Mouse (Mus musculus): Measurements from ENCODE around the gene Flrt1. TPM values are rescaled to one million over a fixed set of nuclear protein-coding genes. Genes with fewer than 3 reads are reported as not detected.

The Flrt1 gene
- total and polyA plus RNA-seq, 2 experiments: 0.09 to 0.31 TPM

GRCm38 (mm10) chr19:7142207-7142915, 36.8 kb upstream of the Flrt1 start:
- no peak overlapping the region for H3K27ac ChIP-seq (replicated peaks; ENCODE audit: insufficient read depth, low read depth, low read length)
- 71% methylated on average over 5 of the region's 5 CpGs for WGBS
- H3K9ac ChIP-seq (ENCODE audit: low read depth, low read length): no peak overlapping the region

DNA sequence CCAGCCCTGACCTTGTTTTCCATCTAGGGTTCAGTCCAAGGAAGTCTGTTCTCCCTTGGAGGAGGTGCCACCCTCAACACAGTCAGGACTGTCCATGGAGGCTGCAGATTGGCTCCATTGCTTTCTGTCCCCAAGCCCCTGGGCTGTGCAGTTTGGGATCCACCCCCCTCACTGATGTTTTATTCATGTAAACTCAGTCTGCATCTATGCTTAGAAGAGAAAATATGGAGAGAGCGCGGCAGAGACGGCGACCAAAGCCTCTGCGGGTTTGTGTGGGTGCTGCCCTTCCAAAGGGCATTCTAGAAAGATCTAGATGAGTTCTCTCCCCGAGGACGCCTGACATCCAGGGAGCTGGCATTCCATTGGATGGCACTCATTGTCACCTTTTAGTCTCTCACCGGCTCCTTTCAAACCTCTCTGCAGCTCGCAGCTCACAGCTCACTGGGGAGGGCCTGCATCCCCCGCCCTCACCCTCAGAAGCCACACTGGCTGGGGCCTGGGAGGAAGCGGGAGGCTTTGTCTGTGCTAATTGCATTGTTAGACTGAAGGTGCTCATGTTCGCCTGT, 35.4 kb upstream of the Flrt1 start:
- Histone ChIP-seq H3K4me1 (ENCODE audit: control insufficient read depth, insufficient read depth, low read length) (peaks cover 6% of the 10 kb centered on the region), H3K79me2 (ENCODE audit: control insufficient read depth, insufficient read depth, low read length) (no peaks in the 10 kb centered on the region; the same call in 1 of the 2 replicates), H3K27me3 (ENCODE audit: control insufficient read depth, insufficient read depth, low read length) (no peaks in the 10 kb centered on the region), H3K4me3 (ENCODE audit: insufficient read depth, low read depth, low read length) (no peak overlapping the region), H3K36me3 (ENCODE audit: control insufficient read depth, insufficient read depth, low read length) (no peaks in the 10 kb centered on the region), H3K9ac (ENCODE audit: low read depth, low read length) (no peak overlapping the region), H3K27ac (replicated peaks; ENCODE audit: insufficient read depth, low read depth, low read length) (no peak overlapping the region)
- DNase-seq (ENCODE audit: extremely low read depth, low read depth, low spot score): no peak
- TF ChIP-seq CTCF (IDR thresholded peaks at IDR 0.05; ENCODE audit: low read depth, low read length) (no peak), POLR2A (IDR thresholded peaks at IDR 0.05; ENCODE audit: extremely low read depth, insufficient read depth, low read length) (no peak)
- WGBS: 91% methylated on average over 12 of the region's 12 CpGs

More at GRCm38 (mm10) chr19:7142207-7142915, 36.8 kb upstream of the Flrt1 start:
- TF ChIP-seq POLR2A (IDR thresholded peaks at IDR 0.05; ENCODE audit: extremely low read depth, insufficient read depth, low read length): no peak
- Histone ChIP-seq H3K36me3 (ENCODE audit: control insufficient read depth, insufficient read depth, low read length) (no peaks in the 10 kb centered on the region), H3K27me3 (ENCODE audit: control insufficient read depth, insufficient read depth, low read length) (no peaks in the 10 kb centered on the region), H3K79me2 (ENCODE audit: control insufficient read depth, insufficient read depth, low read length) (no peaks in the 10 kb centered on the region; the same call in 1 of the 2 replicates), H3K4me1 (ENCODE audit: control insufficient read depth, insufficient read depth, low read length) (peaks cover 1% of the 10 kb centered on the region; the same call in 1 of the 2 replicates), H3K4me3 (ENCODE audit: insufficient read depth, low read depth, low read length) (no peak overlapping the region)
- no peak for DNase-seq (ENCODE audit: extremely low read depth, low read depth, low spot score)

DNA sequence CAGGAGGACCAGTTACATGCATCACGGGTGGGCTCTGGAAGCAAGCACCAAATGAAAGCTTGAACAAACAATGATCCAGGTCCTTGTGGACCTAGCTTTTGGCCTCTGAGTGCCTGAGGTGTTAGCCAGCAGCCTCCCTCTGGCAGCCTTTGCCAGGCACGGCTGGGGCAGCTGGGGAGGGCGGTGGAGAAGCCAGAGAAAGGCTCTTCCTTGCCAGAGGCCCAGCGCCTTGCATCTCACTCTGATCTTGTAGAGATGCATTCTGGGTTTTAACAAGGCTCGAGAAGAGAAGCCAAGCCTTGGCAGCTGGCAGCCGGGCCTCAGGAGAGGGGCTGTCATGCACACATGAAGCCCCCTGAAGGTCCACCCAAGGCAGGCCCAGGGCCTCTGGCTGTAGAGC, 34.8 kb upstream of the Flrt1 start:
- H3K27ac ChIP-seq (replicated peaks; ENCODE audit: insufficient read depth, low read depth, low read length): no peak overlapping the region
- no peak overlapping the region for H3K4me3 ChIP-seq (ENCODE audit: insufficient read depth, low read depth, low read length)
- H3K9ac ChIP-seq (ENCODE audit: low read depth, low read length): no peak overlapping the region
- WGBS: 67% methylated on average over 6 of the region's 6 CpGs
- no peaks in the 10 kb centered on the region; the same call in 1 of the 2 replicates for H3K79me2 ChIP-seq (ENCODE audit: control insufficient read depth, insufficient read depth, low read length)
- DNase-seq (ENCODE audit: extremely low read depth, low read depth, low spot score): no peak
- H3K27me3 ChIP-seq (ENCODE audit: control insufficient read depth, insufficient read depth, low read length): no peaks in the 10 kb centered on the region
- H3K4me1 ChIP-seq (ENCODE audit: control insufficient read depth, insufficient read depth, low read length): peaks cover 6% of the 10 kb centered on the region
- no peaks in the 10 kb centered on the region for H3K36me3 ChIP-seq (ENCODE audit: control insufficient read depth, insufficient read depth, low read length)
- TF ChIP-seq POLR2A (IDR thresholded peaks at IDR 0.05; ENCODE audit: extremely low read depth, insufficient read depth, low read length) (no peak), CTCF (IDR thresholded peaks at IDR 0.05; ENCODE audit: low read depth, low read length) (no peak)

DNA sequence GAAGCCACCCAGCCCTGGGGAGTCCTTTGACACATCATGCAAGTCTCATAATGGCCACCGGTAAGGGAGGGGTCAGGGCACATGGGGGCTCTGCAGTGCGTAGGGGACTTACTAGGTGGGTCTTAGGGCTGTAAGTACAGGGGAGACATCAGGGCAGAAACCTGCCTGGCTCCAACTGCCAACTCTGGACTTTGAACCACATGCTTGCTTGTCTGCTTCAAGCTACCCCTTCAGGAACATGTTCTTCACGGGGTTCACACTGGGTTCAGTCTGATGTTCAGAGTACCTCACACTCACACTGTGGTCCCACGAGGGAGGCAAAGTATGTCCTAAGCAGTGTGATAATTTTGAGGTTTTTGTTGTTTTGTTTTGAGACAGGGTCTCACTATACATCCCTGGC, 33.8 kb upstream of the Flrt1 start:
- no peak overlapping the region for H3K4me3 ChIP-seq (ENCODE audit: insufficient read depth, low read depth, low read length)
- no peaks in the 10 kb centered on the region for H3K27me3 ChIP-seq (ENCODE audit: control insufficient read depth, insufficient read depth, low read length)
- H3K36me3 ChIP-seq (ENCODE audit: control insufficient read depth, insufficient read depth, low read length): no peaks in the 10 kb centered on the region
- 70% methylated on average over 4 of the region's 4 CpGs for WGBS
- H3K4me1 ChIP-seq (ENCODE audit: control insufficient read depth, insufficient read depth, low read length): peaks cover 11% of the 10 kb centered on the region
- H3K9ac ChIP-seq (ENCODE audit: low read depth, low read length): no peak overlapping the region
- H3K79me2 ChIP-seq (ENCODE audit: control insufficient read depth, insufficient read depth, low read length): no peaks in the 10 kb centered on the region; the same call in 1 of the 2 replicates
- TF ChIP-seq POLR2A (IDR thresholded peaks at IDR 0.05; ENCODE audit: extremely low read depth, insufficient read depth, low read length) (no peak), CTCF (IDR thresholded peaks at IDR 0.05; ENCODE audit: low read depth, low read length) (no peak)
- DNase-seq (ENCODE audit: extremely low read depth, low read depth, low spot score): no peak
- H3K27ac ChIP-seq (replicated peaks; ENCODE audit: insufficient read depth, low read depth, low read length): no peak overlapping the region

GRCm38 (mm10) chr19:7138327-7138726, 32.8 kb upstream of the Flrt1 start:
- Histone ChIP-seq H3K4me3 (ENCODE audit: insufficient read depth, low read depth, low read length) (no peak overlapping the region), H3K9ac (ENCODE audit: low read depth, low read length) (no peak overlapping the region), H3K27me3 (ENCODE audit: control insufficient read depth, insufficient read depth, low read length) (no peaks in the 10 kb centered on the region), H3K4me1 (ENCODE audit: control insufficient read depth, insufficient read depth, low read length) (peaks cover 17% of the 10 kb centered on the region), H3K27ac (replicated peaks; ENCODE audit: insufficient read depth, low read depth, low read length) (no peak overlapping the region), H3K36me3 (ENCODE audit: control insufficient read depth, insufficient read depth, low read length) (no peaks in the 10 kb centered on the region), H3K79me2 (ENCODE audit: control insufficient read depth, insufficient read depth, low read length) (no peaks in the 10 kb centered on the region; the same call in 1 of the 2 replicates)
- no peak for DNase-seq (ENCODE audit: extremely low read depth, low read depth, low spot score)
- WGBS: 92% methylated on average over 14 of the region's 14 CpGs
- TF ChIP-seq POLR2A (IDR thresholded peaks at IDR 0.05; ENCODE audit: extremely low read depth, insufficient read depth, low read length) (no peak), CTCF (IDR thresholded peaks at IDR 0.05; ENCODE audit: low read depth, low read length) (no peak)

Measured in liver, adult 2 months (tissue).